Mouse (Mus musculus) WW6 (cell line): ENCODE data around the gene Sypl2.
"Not testable (repeated sequence)": the region's sequence is repeated elsewhere in the genome, so short reads cannot be mapped to it uniquely, and the experiment has no call there.

Experiments used
- DNase-seq: peaks from one replicate; pipeline ENCODE4 v3.0.0-alpha.2; 2013; ENCODE audit warnings: low read depth, low spot score

Gene Sypl2

GRCm38 (mm10) chr3:108226558-108227350, at the start of gene Sypl2:
Gene Sypl2 (minus strand): TSS chr3:108226648.
- no peak for DNase-seq

- DNase-seq = no peak
These were observed 32.9 kb upstream of the Sypl2 start for GRCm38 (mm10) chr3:108259319-108259718.

GRCm38 (mm10) chr3:108257831-108258500, 31.5 kb upstream of the Sypl2 start:
- DNase-seq = no peak

GRCm38 (mm10) chr3:108256719-108257637, 30.5 kb upstream of the Sypl2 start, which contains the start of gene Psma5:
Gene Psma5 (plus strand): TSS chr3:108256926.
- peak; percentile 98 for DNase-seq

GRCm38 (mm10) chr3:108246857-108247256, 20.4 kb upstream of the Sypl2 start:
- no peak for DNase-seq

- DNase-seq = no peak
These were observed 14.9 kb upstream of the Sypl2 start for GRCm38 (mm10) chr3:108241243-108241839.

GRCm38 (mm10) chr3:108237474-108238102, 11.1 kb upstream of the Sypl2 start:
- DNase-seq = not testable (repeated sequence)

GRCm38 (mm10) chr3:108231646-108232045, 5.2 kb upstream of the Sypl2 start:
- DNase-seq = no peak

GRCm38 (mm10) chr3:108227521-108227920, 1.1 kb upstream of the Sypl2 start:
- DNase-seq = no peak

GRCm38 (mm10) chr3:108225711-108226557, 514 bp downstream of the Sypl2 start:
- DNase-seq = no peak

- DNase-seq = no peak
These were observed 5.8 kb downstream of the Sypl2 start for GRCm38 (mm10) chr3:108220661-108221060.

GRCm38 (mm10) chr3:108214734-108215133, 11.7 kb downstream of the Sypl2 start:
- DNase-seq = no peak

- no peak for DNase-seq
These were observed 14.0 kb downstream of the Sypl2 start for GRCm38 (mm10) chr3:108212406-108212805.

- no peak for DNase-seq
These were observed 14.6 kb downstream of the Sypl2 start for GRCm38 (mm10) chr3:108211845-108212244.

- DNase-seq = peak; percentile 63
These were observed 15.7 kb downstream of the Sypl2 start, which contains the start of gene Atxn7l2 for GRCm38 (mm10) chr3:108210771-108211139. Gene Atxn7l2 (minus strand): TSS chr3:108210934.

GRCm38 (mm10) chr3:108209946-108210770, 16.3 kb downstream of the Sypl2 start:
- peak; percentile 88 for DNase-seq

GRCm38 (mm10) chr3:108209536-108209935, 16.9 kb downstream of the Sypl2 start:
- DNase-seq = no peak

- DNase-seq = no peak
These were observed 17.4 kb downstream of the Sypl2 start for GRCm38 (mm10) chr3:108209001-108209400.

GRCm38 (mm10) chr3:108206731-108207375, 19.6 kb downstream of the Sypl2 start:
- no peak for DNase-seq
